Mouse (Mus musculus) hindbrain, embryonic 15.5 days (tissue): ENCODE measurements at regions not wholly inside any gene's neighbourhood (a gene's known extent, or its start where the extent isn't known, plus 50 kb on each side); places are given as distances from the start of the nearest gene placed in this dataset.
"Not testable (repeated sequence)": the region's sequence is repeated elsewhere in the genome, so short reads cannot be mapped to it uniquely, and the experiment has no call there.

ENCODE experiments used
- ATAC-seq: fragments of 200-750 bp; cut with Nextera tagmentation; 2 replicates; pipeline ENCODE4 v1.8.0; 2017; ENCODE audit warnings: low read depth, moderate number of reproducible peaks, moderate TSS enrichment; ENCODE audit not compliant: low FRiP score
- H3K27ac ChIP-seq: fragments of 300-500 bp; sonication (generic); replicated peaks from 2 replicates; pipeline ENCODE4 v1.5.1; 2015; ENCODE audit warnings: mild to moderate bottlenecking, inconsistent platforms
- H3K27me3 ChIP-seq: fragments of 300-500 bp; sonication (generic); 2 replicates; pipeline ENCODE4 v1.6.1; 2015; ENCODE audit warnings: control low read depth, inconsistent platforms
- H3K36me3 ChIP-seq: fragments of 300-500 bp; sonication (generic); 2 replicates; pipeline ENCODE4 v1.6.1; 2015; ENCODE audit warnings: control low read depth, inconsistent platforms
- H3K4me1 ChIP-seq: fragments of 300-500 bp; sonication (generic); replicated peaks from 2 replicates; pipeline ENCODE4 v1.6.1; 2015; ENCODE audit warnings: control low read depth, inconsistent platforms
- H3K4me2 ChIP-seq: fragments of 300-500 bp; sonication (generic); 2 replicates; pipeline ENCODE4 v1.6.1; 2015; ENCODE audit warnings: moderate library complexity, mild to moderate bottlenecking, inconsistent platforms
- H3K4me3 ChIP-seq: fragments of 300-500 bp; sonication (generic); 2 replicates; pipeline ENCODE4 v1.5.1; 2015; ENCODE audit warnings: mild to moderate bottlenecking, inconsistent platforms
- H3K9ac ChIP-seq: fragments of 300-500 bp; sonication (generic); 2 replicates; pipeline ENCODE4 v1.6.1; 2015; ENCODE audit warnings: inconsistent platforms
- H3K9me3 ChIP-seq: fragments of 300-500 bp; sonication (generic); 2 replicates; pipeline ENCODE4 v1.6.1; 2016; ENCODE audit warnings: control low read depth, inconsistent platforms
- WGBS: fragments of 180-500 bp; shearing (Covaris S2); methylation state at CpG from one replicate; pipeline ENCODE4 v1.1.7; 2015; 5-methylcytosine and 5-hydroxymethylcytosine counted together

GRCm38 (mm10) chr17:43139916-43140315, 123.6 kb downstream of the Tnfrsf21 start:
- Histone ChIP-seq H3K9ac (no peak overlapping the region), H3K4me1 (peaks cover 3% of the 10 kb centered on the region; the same call in 1 of the 2 replicates), H3K4me3 (no peak overlapping the region), H3K9me3 (no peaks in the 10 kb centered on the region), H3K27ac (no peak overlapping the region), H3K36me3 (no peaks in the 10 kb centered on the region), H3K4me2 (no peak overlapping the region), H3K27me3 (no peaks in the 10 kb centered on the region)
- 81% methylated on average over 8 of the region's 8 CpGs for WGBS
- ATAC-seq, result no peak

- peaks cover 2% of the 10 kb centered on the region; the same call in 1 of the 2 replicates for H3K4me1 ChIP-seq
- WGBS, result 94% methylated on average over 7 of the region's 7 CpGs
Measured at GRCm38 (mm10) chr17:43141740-43142139, 125.4 kb downstream of the Tnfrsf21 start.

GRCm38 (mm10) chr17:43145749-43146148, 124.4 kb upstream of the Adgrf1 start:
- WGBS, result 62% methylated on average over 1 of the region's 1 CpGs
- ATAC-seq, result no peak

More at GRCm38 (mm10) chr17:43141740-43142139, 125.4 kb downstream of the Tnfrsf21 start:
- Histone ChIP-seq H3K9me3 (no peaks in the 10 kb centered on the region), H3K36me3 (no peaks in the 10 kb centered on the region), H3K4me2 (no peak overlapping the region), H3K4me3 (no peak overlapping the region), H3K9ac (no peak overlapping the region), H3K27ac (no peak overlapping the region), H3K27me3 (no peaks in the 10 kb centered on the region)
- no peak for ATAC-seq

GRCm38 (mm10) chr17:43147935-43148334, 122.2 kb upstream of the Adgrf1 start:
- H3K4me1 ChIP-seq, result 0 out of 2 replicates have a peak, but pooled peaks cover 2% of the 10 kb centered on the region
- H3K27ac ChIP-seq, result no peak overlapping the region
- H3K9me3 ChIP-seq, result no peaks in the 10 kb centered on the region
- H3K4me2 ChIP-seq, result no peak overlapping the region
- H3K4me3 ChIP-seq, result no peak overlapping the region
- no peaks in the 10 kb centered on the region for H3K36me3 ChIP-seq
- no peak for ATAC-seq
- no peaks in the 10 kb centered on the region for H3K27me3 ChIP-seq
- H3K9ac ChIP-seq, result no peak overlapping the region
- 5% methylated on average over 3 of the region's 3 CpGs for WGBS

More at GRCm38 (mm10) chr17:43145749-43146148, 124.4 kb upstream of the Adgrf1 start:
- H3K9ac ChIP-seq, result no peak overlapping the region
- no peaks in the 10 kb centered on the region for H3K27me3 ChIP-seq
- H3K4me2 ChIP-seq, result no peak overlapping the region
- H3K27ac ChIP-seq, result no peak overlapping the region
- no peaks in the 10 kb centered on the region for H3K9me3 ChIP-seq
- 0 out of 2 replicates have a peak, but pooled peaks cover 2% of the 10 kb centered on the region for H3K4me1 ChIP-seq
- H3K36me3 ChIP-seq, result no peaks in the 10 kb centered on the region
- H3K4me3 ChIP-seq, result no peak overlapping the region

GRCm38 (mm10) chr17:43152620-43153019, 117.5 kb upstream of the Adgrf1 start:
- Histone ChIP-seq H3K27ac (no peak overlapping the region), H3K4me1 (peaks cover 4% of the 10 kb centered on the region), H3K4me2 (no peak overlapping the region), H3K4me3 (no peak overlapping the region), H3K9me3 (no peaks in the 10 kb centered on the region), H3K36me3 (no peaks in the 10 kb centered on the region), H3K9ac (no peak overlapping the region), H3K27me3 (no peaks in the 10 kb centered on the region)
- WGBS, result 91% methylated on average over 3 of the region's 3 CpGs
- ATAC-seq, result no peak

- not testable (repeated sequence) for H3K9ac ChIP-seq, H3K27ac ChIP-seq, ATAC-seq, H3K4me2 ChIP-seq, H3K36me3 ChIP-seq, H3K9me3 ChIP-seq, H3K27me3 ChIP-seq, H3K4me3 ChIP-seq
- peaks cover 16% of the 10 kb centered on the region for H3K4me1 ChIP-seq
- 89% methylated on average over 8 of the region's 8 CpGs for WGBS
Measured at GRCm38 (mm10) chr17:43155271-43155670, 114.9 kb upstream of the Adgrf1 start.

GRCm38 (mm10) chr17:43156116-43156515, 114.0 kb upstream of the Adgrf1 start:
- Histone ChIP-seq H3K4me3 (no peak overlapping the region), H3K4me2 (no peak overlapping the region), H3K27ac (no peak overlapping the region), H3K36me3 (no peaks in the 10 kb centered on the region), H3K9me3 (no peaks in the 10 kb centered on the region), H3K27me3 (no peaks in the 10 kb centered on the region), H3K9ac (no peak overlapping the region), H3K4me1 (peaks cover 16% of the 10 kb centered on the region)
- ATAC-seq, result no peak
- 78% methylated on average over 5 of the region's 5 CpGs for WGBS

- ATAC-seq, result peak; percentile 93
- H3K9me3 ChIP-seq, result no peaks in the 10 kb centered on the region
Measured at GRCm38 (mm10) chr17:43157781-43158501, 112.2 kb upstream of the Adgrf1 start.

GRCm38 (mm10) chr17:43158741-43159140, 111.4 kb upstream of the Adgrf1 start:
- no peak overlapping the region; the same call in 1 of the 2 replicates for H3K4me3 ChIP-seq
- no peaks in the 10 kb centered on the region for H3K27me3 ChIP-seq
- H3K4me1 ChIP-seq, result peaks cover 16% of the 10 kb centered on the region
- H3K4me2 ChIP-seq, result peak overlapping the region; percentile 61
- peak; percentile 67; the same call in 1 of the 2 replicates for ATAC-seq
- H3K27ac ChIP-seq, result peak overlapping the region; percentile 84; the same call in 1 of the 2 replicates
- 25% methylated on average over 10 of the region's 10 CpGs for WGBS
- H3K36me3 ChIP-seq, result no peaks in the 10 kb centered on the region
- H3K9me3 ChIP-seq, result no peaks in the 10 kb centered on the region
- no peak overlapping the region for H3K9ac ChIP-seq

More at GRCm38 (mm10) chr17:43157781-43158501, 112.2 kb upstream of the Adgrf1 start:
- peak overlapping the region; percentile 34 for H3K4me3 ChIP-seq
- H3K4me2 ChIP-seq, result peak overlapping the region; percentile 61
- H3K36me3 ChIP-seq, result no peaks in the 10 kb centered on the region
- H3K27me3 ChIP-seq, result no peaks in the 10 kb centered on the region
- H3K9ac ChIP-seq, result peak overlapping the region; percentile 37; the same call in 1 of the 2 replicates
- peaks cover 16% of the 10 kb centered on the region for H3K4me1 ChIP-seq
- H3K27ac ChIP-seq, result peak overlapping the region; percentile 84
- 11% methylated on average over 15 of the region's 15 CpGs for WGBS

GRCm38 (mm10) chr17:43161306-43161705, 108.8 kb upstream of the Adgrf1 start:
- not testable (repeated sequence) for H3K9ac ChIP-seq, H3K36me3 ChIP-seq, H3K4me2 ChIP-seq, H3K27me3 ChIP-seq, ATAC-seq, H3K4me3 ChIP-seq, H3K9me3 ChIP-seq, H3K27ac ChIP-seq
- H3K4me1 ChIP-seq, result peaks cover 16% of the 10 kb centered on the region
- 82% methylated on average over 10 of the region's 10 CpGs for WGBS

- Histone ChIP-seq H3K4me1 (peaks cover 9% of the 10 kb centered on the region), H3K27ac (no peak overlapping the region), H3K9me3 (no peaks in the 10 kb centered on the region), H3K9ac (no peak overlapping the region), H3K4me2 (no peak overlapping the region), H3K27me3 (no peaks in the 10 kb centered on the region), H3K36me3 (no peaks in the 10 kb centered on the region), H3K4me3 (no peak overlapping the region)
- WGBS, result 82% methylated on average over 4 of the region's 4 CpGs
- no peak for ATAC-seq
Measured at GRCm38 (mm10) chr17:43163126-43163525, 107.0 kb upstream of the Adgrf1 start.

GRCm38 (mm10) chr17:43166091-43166490, 104.0 kb upstream of the Adgrf1 start:
- Histone ChIP-seq H3K4me3 (no peak overlapping the region), H3K4me1 (no peaks in the 10 kb centered on the region), H3K27ac (no peak overlapping the region), H3K36me3 (no peaks in the 10 kb centered on the region), H3K9ac (no peak overlapping the region), H3K9me3 (no peaks in the 10 kb centered on the region), H3K27me3 (no peaks in the 10 kb centered on the region), H3K4me2 (no peak overlapping the region)
- no peak for ATAC-seq
- 64% methylated on average over 4 of the region's 4 CpGs for WGBS
